Mouse (Mus musculus): ENCODE measurements around the gene Dapp1.

The Dapp1 gene

GRCm38 (mm10) chr3:137981382-137981750, at the start of gene Dapp1:
Gene Dapp1, minus strand, starts transcription at chr3:137981545.
- peak; percentile 34 for DNase-seq (ENCODE audit: low spot score)

DNA sequence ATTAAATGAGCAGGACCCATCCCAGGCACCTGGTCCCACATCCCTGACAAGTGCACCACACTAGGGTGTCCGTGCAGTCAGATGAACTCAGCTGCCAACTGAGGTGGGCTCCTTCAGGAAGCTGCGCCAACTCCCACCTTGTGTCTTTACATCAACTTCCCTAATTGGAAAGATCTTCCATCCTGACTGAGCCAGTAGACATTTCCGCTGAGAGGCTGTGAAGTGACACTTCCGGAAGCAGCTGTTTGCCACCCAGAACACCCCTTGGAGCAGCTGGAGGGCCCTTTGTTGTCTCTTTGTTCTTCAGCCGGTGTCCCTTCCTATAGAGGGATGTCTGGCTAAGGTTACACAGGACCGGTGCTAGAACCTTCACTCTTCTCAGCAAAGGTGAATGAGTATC, 49.2 kb upstream of the Dapp1 start:
- DNase-seq (ENCODE audit: low spot score) = no peak

DNA sequence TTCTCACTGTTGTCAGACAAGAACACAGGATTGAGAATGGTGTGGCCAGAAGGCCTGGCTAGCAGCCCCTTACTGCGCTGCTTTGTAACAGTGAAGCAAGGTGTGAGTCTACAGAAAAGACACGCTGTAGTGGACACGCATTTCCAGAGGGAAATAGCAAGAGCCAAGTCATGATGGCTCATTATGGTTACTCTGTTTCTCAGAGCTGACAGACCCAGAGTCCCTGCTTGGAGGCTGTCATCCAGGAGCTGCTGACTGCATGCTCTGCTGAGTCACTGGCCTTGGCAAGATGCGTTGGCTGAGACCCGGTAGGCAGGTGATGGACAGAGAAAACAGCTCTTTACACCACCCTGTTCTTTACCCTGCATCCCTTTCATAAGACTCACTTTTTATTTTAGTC, 48.0 kb upstream of the Dapp1 start:
- DNase-seq (ENCODE audit: low spot score) = no peak

DNA sequence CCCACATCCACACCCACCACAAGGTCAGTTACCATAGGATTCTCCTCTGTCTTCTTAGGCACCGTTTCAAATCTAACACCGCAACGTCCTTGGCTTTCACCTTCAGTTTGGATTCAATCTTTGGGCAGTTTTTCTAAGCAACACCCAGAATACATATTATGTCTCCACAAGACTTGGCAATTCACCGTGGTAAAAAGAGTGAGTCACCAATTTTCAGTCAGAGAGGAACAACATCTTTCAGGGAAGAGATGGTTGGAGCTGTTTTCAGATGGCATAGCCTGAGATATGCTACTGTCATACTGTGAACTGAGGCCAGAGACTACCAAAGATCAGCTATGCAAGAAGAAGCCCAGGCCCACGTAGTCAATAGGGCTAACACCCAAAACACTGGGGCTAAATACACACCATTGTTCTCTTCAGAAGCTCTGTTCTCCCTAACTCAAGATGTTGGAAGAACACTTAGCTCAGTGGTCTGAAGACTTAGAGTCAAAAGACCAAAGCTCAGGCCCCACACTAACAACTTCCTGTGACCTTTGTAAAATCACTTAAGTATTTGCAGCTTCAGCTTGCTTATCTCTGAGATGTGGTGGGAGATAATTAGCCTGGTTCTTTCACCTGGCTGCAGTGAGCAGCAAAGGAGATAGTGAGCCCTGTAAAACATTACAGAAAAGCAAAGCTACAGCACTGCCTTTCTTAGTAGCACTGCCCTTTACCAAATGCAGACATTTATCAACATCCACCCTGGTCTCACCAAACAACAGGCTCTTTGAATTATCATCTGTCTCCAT, 46.4 kb upstream of the Dapp1 start:
- no peak for DNase-seq (ENCODE audit: low spot score)

DNA sequence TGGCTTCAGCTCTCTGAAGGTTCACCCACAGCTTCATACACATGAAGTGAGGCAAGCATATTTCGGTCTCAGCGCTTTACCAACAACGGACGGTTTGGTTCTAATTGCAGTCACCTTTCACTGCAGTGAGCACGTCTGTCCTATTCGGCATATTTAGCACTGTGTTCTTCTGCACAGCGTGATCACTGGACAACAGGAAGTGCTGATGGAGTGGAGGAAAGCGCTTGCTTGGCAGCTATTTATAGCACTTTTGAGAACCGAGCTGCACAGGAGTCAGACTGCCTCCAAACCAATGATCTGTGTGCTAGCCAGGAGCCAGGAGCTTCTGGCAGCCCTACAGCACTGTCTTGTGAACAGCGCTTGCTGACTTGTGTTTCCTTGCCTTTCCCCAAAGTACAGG, 44.9 kb upstream of the Dapp1 start:
- no peak for DNase-seq (ENCODE audit: low spot score)

- no peak for DNase-seq (ENCODE audit: low spot score)
These were observed 41.3 kb upstream of the Dapp1 start for GRCm38 (mm10) chr3:138022651-138023050.

DNA sequence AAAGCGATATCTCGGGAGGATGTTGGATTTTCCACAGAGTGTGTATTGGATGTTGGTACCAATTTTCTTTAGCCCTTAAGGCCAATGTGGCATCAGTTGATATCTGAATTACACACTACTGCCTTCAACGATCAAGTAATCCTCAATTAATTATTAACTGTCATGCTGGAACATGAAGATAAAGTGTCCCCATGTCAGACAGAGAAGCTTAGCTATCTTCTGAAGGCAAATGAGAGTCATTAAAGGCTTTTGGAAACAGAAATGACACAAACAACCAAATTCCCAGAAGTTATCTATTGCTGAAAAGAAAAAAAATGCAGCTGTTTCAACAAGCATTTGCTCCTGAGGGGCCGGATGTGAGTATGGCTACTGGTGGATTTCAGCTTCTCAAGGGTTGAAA, 40.7 kb upstream of the Dapp1 start:
- no peak for DNase-seq (ENCODE audit: low spot score)

DNA sequence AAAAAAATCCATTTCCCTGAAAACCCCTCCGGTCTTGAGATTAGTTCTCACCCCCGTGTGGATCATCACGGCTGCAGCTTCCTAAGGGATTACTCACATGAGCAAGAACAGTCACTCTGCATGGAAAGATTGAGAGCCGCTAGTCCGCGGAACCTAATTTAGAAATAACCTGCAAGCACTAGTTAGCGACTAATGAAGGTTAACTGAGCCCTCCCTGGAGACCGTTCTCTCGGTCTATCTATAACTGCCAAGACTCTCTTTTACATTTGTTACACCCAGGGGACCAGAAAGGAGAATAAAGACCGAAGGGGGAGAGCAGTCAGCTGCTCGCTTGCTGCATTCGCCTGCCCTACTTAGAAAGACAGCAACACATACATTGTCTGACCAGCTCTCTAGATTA, 35.5 kb upstream of the Dapp1 start:
- no peak for DNase-seq (ENCODE audit: low spot score)

- no peak for DNase-seq (ENCODE audit: low spot score)
These were observed 33.4 kb upstream of the Dapp1 start for GRCm38 (mm10) chr3:138014725-138015124.

GRCm38 (mm10) chr3:138012351-138012750, 31.0 kb upstream of the Dapp1 start:
- no peak for DNase-seq (ENCODE audit: low spot score)

GRCm38 (mm10) chr3:138008152-138008551, 26.8 kb upstream of the Dapp1 start:
- no peak for DNase-seq (ENCODE audit: low spot score)

DNA sequence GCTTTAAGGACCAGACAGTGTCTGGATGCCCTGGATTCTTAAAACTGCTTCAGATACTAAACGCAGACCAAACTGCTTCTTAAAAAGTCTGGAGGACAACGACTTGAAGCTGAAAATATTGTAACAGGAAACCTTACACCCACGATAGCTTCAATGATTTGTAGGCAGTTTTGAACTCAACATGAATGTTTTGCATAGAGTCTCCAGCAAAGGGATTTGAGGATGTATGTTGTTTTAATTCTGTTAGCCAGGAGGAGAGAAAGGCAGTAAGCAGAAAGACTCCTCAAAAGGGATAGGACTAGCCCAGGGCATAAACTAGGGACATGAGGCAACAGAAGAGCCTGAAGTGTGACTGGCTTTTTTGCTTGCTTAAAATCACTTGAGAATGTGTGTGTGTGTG, 25.6 kb upstream of the Dapp1 start:
- DNase-seq (ENCODE audit: low spot score) = no peak

DNA sequence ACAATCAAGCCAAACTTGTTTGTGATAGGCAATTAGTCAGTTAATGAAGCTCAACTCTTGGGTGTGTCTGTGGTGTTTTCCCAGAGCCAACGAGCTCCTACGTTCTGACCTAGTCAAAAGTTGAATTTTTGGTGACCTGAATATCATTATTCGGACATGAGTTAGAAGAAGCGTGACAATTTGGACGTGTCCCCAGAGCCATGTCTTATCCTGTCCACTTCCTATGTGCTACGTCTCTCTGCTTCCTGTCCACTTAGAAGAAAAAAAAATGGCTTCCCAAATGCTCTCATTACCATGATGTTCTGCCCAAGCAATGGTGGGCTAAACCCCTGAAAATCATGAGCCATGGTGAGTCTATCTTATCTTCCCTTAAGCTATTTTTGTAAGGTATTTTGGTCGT, 21.9 kb upstream of the Dapp1 start:
- no peak for DNase-seq (ENCODE audit: low spot score)

GRCm38 (mm10) chr3:138002545-138002944, 21.2 kb upstream of the Dapp1 start:
- DNase-seq (ENCODE audit: low spot score) = no peak

DNA sequence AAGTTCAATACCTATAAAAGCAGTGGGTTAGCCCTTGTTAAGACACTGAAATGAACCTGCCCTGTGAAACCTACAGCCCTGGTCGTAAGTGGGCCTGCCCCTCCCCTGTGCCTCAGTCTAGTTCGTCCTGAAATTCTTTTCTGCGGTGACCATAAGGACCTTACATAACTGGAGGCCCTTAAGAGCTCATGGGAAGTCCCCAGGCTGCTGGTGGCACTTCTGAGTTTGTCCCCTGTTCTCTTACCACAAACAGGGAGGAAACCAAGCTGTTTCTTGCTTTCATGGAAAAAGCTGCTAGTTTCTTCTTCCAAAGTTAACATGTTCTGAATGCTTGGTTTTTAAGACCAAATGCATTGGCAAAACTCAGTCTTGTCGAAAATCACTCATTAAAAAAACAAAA, 20.5 kb upstream of the Dapp1 start:
- no peak for DNase-seq (ENCODE audit: low spot score)

DNA sequence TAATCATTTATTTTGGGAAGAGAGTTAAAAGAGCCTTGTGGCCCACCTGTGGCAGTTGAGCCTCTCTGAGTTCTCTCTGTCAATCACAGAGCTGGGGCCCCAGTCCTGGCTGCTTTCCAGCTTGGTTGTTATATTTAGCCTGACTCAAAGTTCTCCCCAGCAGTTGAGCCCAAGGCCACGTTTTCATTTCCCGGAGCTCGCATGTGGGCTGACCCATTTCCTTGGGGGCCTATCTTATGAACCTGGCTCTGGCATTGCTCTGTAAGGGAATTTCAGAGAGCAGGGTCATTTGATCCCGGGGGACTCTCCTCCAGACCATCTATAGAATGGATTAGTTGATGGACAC, 19.4 kb upstream of the Dapp1 start:
- DNase-seq (ENCODE audit: low spot score) = no peak

DNA sequence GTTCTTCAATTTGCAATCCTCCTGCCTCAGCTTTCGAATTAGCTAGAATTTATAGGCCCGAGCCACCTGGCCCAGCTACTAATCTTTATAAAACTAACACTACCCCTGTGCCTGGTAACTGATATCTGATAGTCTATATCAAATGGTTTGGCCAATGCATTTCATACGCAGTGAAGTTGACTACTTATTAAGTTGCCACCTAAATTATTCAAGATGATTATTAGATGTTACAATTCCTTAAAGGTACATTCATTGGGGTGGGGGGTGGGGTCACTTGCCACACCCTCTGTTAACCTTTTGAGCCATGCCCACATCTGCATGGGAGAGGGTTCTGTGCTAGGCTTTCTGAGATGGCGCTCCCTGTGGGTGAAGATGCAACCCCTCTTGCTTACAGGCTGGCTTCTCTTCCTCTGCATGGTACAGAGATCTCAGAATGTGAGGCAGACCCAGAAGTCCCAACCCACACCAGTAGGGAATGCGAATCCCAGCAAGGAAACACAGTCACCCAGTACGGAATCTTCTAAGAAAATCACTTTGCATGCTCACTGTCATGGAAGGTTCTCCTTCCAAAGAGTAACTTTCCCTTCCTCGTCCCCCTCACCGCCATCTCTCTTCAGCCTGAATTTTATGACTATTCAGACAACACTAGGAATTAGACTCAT, 18.8 kb upstream of the Dapp1 start:
- no peak for DNase-seq (ENCODE audit: low spot score)

- DNase-seq (ENCODE audit: low spot score) = no peak
These were observed 18.0 kb upstream of the Dapp1 start for GRCm38 (mm10) chr3:137999224-137999790.

GRCm38 (mm10) chr3:137998491-137999223, 17.3 kb upstream of the Dapp1 start:
- DNase-seq (ENCODE audit: low spot score) = no peak

DNA sequence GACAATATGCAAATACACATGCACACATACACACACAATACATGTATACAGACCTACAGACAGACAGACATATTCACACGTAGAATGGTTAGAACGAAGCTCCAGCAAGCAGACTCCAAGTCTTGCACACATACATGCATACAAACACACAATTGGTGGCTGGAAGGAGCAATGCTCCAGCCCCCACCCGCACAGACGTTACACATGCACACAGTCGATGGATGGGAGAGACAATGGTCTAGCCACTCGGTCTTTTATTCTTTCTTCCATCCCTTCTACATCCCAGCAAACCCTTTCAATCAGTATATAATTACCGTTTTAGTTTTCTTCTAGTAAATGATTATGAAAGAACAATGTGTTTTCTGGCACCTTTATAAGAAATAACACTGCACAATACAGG, 14.1 kb upstream of the Dapp1 start:
- no peak for DNase-seq (ENCODE audit: low spot score)

DNA sequence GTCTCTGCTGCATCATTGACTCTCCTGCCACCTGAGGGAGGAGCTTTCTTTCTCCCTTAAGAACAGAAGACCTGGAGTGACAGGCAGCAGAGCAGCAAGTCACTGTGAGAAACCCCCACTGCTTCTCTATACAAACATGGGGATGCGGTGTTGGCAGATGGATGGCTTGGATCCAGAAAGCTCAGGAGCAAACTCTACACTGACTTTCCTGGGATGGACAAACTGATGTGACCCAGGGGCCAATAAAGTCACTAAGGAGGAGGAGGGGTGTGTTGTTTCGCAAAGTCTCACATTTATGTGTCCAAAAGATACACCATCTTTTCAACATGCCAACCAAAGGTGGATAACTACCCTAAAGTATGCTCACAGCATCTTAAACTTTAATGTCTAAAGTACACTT, 12.9 kb upstream of the Dapp1 start:
- no peak for DNase-seq (ENCODE audit: low spot score)

DNA sequence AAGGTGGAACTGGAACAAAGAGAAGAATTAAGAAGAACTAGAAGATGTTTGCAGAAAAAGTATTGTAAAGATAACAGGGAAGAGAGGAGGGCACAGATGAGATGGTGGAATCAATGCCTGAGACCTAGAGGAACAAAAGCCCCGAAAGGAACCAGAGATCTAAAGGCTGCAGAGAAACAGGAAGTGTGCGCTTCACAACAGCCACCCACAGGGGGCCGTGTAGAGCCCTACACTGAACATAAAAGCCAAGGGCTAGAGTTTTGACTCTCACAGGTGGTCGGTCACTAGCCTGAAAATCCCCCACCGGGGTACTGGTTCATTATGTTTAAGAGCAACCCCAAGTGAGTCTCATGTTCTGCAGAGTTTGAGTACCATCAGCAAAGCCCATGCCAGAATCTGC, 11.0 kb upstream of the Dapp1 start:
- DNase-seq (ENCODE audit: low spot score) = no peak

DNA sequence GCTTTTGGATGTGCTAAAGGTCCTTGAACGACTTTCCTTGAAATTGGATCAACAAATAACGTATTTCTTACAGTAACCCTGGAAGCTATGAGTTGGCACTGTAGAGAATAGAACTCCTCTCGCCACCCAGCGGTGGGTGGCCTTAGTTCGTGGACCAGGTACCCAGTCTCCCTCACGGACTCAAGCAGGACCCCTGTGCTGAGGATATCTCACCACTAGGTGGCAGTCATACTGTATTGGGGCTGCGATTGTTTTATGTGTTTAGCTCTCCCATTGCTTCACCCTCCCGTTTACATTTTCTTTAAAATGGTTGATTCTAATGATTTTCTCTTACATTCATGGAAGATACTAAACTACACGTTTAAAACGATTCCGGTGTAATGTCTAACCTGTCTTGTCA, 9.8 kb upstream of the Dapp1 start:
- peak; percentile 41 for DNase-seq (ENCODE audit: low spot score)

Data from ovary, postnatal 10 days (tissue).